Comparison of ENCODE assay signal across 8 mouse cellular contexts in the genomic region with DNA sequence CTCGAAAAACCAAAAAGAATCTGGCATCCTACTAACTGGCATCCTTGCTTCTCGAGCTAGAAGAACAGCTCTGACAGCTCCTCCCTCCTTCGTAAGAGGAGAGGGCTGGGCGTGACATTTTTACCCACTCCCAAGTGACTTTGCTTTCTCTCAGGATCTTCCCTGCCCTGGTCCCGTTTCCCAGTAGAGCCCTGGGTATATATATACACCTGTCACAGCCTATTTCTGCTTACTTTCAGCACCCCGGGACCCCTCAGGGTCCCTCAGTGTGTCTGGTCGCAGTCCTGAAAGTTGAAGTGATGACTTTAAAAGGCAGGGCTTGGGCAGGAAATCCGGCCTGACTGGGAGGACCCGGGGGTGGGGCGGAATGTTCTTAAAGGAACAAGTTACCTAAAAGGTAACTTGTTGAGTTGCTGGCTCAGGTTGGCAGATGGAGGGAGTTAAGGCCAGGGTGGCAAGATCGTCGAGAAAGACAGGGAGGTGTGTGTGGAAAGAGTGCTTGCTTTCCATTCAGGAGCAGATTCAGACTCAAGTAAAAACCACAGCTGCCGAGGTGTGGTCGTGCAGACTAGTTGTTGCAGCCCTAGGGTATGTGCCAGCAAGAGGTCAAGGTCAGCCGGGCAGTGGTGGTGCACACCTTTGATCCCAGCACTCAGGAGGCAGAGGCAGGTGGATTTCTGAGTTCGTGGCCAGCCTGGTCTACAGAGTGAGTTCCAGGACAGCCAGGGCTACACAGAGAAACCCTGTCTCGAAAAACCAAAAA. TPM values are rescaled to one million over a fixed set of nuclear protein-coding genes. Genes with fewer than 3 reads are reported as not detected.
DNase-seq lines count a peak whose midpoint lies in the region; ATAC-seq and TF ChIP-seq lines count a peak whose summit lies in the region.

Gene Ghdc (minus strand): TSS at position 312 of the 763 bp plus-strand sequence.

- TF ChIP-seq POLR2A in brain, embryonic 14.5 days (IDR thresholded peaks at IDR 0.05; ENCODE audit: borderline replicate concordance, extremely low read depth, insufficient read depth, insufficient read length, poor library complexity, severe bottlenecking): no peak

- ATAC-seq in CD4-positive, CD25-positive, alpha-beta regulatory T cell, adult 4 months: peak; percentile 98
- ATAC-seq in heart, embryonic 14.5 days (ENCODE audit: insufficient number of reproducible peaks, insufficient read depth, low FRiP score, low read depth): no peak
- peak; percentile 65; the same call in 1 of the 2 replicates for ATAC-seq in neural tube, embryonic 15.5 days (ENCODE audit: low FRiP score)

- no peaks in the 10 kb centered on the region for H3K36me3 ChIP-seq in heart, embryonic 14.5 days (ENCODE audit: control insufficient read depth, insufficient read depth, low read length)
- no peaks in the 10 kb centered on the region for H3K36me3 ChIP-seq in neural tube, embryonic 15.5 days

- peak; percentile 72 for DNase-seq in brain, embryonic 14.5 days (ENCODE audit: low read depth)
- peak; percentile 49 for DNase-seq in fat pad, adult 2 months (ENCODE audit: extremely low read depth, low read depth, low spot score)
- peak; percentile 89 for DNase-seq in kidney, postnatal 14 days
- peak; percentile 88 to 90 for DNase-seq in lung, adult 18-20 months
- peak; percentile 90 for DNase-seq in testis, postnatal 10 days (ENCODE audit: low spot score)

- peak within 1 kb of the TSS; percentile 69 for H3K4me2 ChIP-seq in heart, embryonic 14.5 days (ENCODE audit: low read length)
- H3K4me2 ChIP-seq in neural tube, embryonic 15.5 days: peak within 1 kb of the TSS; percentile 56

- H3K27me3 ChIP-seq in heart, embryonic 14.5 days (ENCODE audit: control insufficient read depth, insufficient read depth, low read length): no peaks in the 10 kb centered on the region
- H3K27me3 ChIP-seq in neural tube, embryonic 15.5 days (replicated peaks): no peaks in the 10 kb centered on the region

- TF ChIP-seq CTCF in brain, embryonic 14.5 days (IDR thresholded peaks at IDR 0.05; ENCODE audit: borderline replicate concordance, extremely low read depth, insufficient read depth, insufficient read length): no peak

- H3K9me3 ChIP-seq in heart, embryonic 14.5 days (ENCODE audit: control insufficient read depth, low read length): no peaks in the 10 kb centered on the region
- no peaks in the 10 kb centered on the region for H3K9me3 ChIP-seq in neural tube, embryonic 15.5 days (replicated peaks)

- 14% methylated on average over 17 of the region's 17 CpGs for WGBS in heart, embryonic 14.5 days
- WGBS in neural tube, embryonic 15.5 days: 24% methylated on average over 17 of the region's 17 CpGs

- H3K4me1 ChIP-seq in heart, embryonic 14.5 days (ENCODE audit: control insufficient read depth in 2 of 2, insufficient read depth in 2 of 2, low read length in 2 of 2): peaks cover 3 to 6% of the 10 kb centered on the region in 2 experiments; a peak in 3 of 4 replicates
- peaks cover 9% of the 10 kb centered on the region for H3K4me1 ChIP-seq in neural tube, embryonic 15.5 days

- H3K4me3 ChIP-seq in heart, embryonic 14.5 days (ENCODE audit: control insufficient read depth in 1 of 2, insufficient read depth in 1 of 2, low read depth in 1 of 2, low read length in 2 of 2): peak within 1 kb of the TSS; percentile 53 to 58
- peak within 1 kb of the TSS; percentile 58 for H3K4me3 ChIP-seq in neural tube, embryonic 15.5 days (replicated peaks)

- H3K9ac ChIP-seq in heart, embryonic 14.5 days (ENCODE audit: low read length): peak within 1 kb of the TSS; percentile 72
- peak within 1 kb of the TSS; percentile 57 for H3K9ac ChIP-seq in neural tube, embryonic 15.5 days (replicated peaks)

- 0 out of 4 replicates have a peak within 1 kb of the TSS, but pooled peaks have one; percentile 24 to 41 for H3K27ac ChIP-seq in heart, embryonic 14.5 days (replicated peaks in 1 of 2; ENCODE audit: control insufficient read depth in 1 of 2, insufficient read depth in 1 of 2, low read depth in 2 of 2, low read length in 2 of 2)
- H3K27ac ChIP-seq in neural tube, embryonic 15.5 days (replicated peaks): 0 out of 2 replicates have a peak within 1 kb of the TSS, but pooled peaks have one; percentile 58

RNA-seq across cellular contexts. Expression of gene Ghdc, which starts in this region (rescaled TPM):
- polyA plus RNA-seq in CD4-positive, CD25-positive, alpha-beta regulatory T cell, adult 4 months (2017; shearing (Covaris generic)): 1 to 10 TPM; 2.7 to 3.1 TPM
- polyA plus RNA-seq in brain, embryonic 14.5 days (2012; rRNA removed): 5.5 and 7.7 TPM in 2 replicates
- polyA plus RNA-seq in heart, embryonic 14.5 days (2014; fragmentation: Nextera tagmentation; extraction: Ambion mirVana): 4.0 and 4.7 TPM in 2 replicates
- polyA plus RNA-seq in neural tube, embryonic 15.5 days (2015; fragmentation: Nextera tagmentation; extraction: Ambion mirVana): 8.5 and 9.9 TPM in 2 replicates
